Mouse (Mus musculus): Measurements from ENCODE around the gene Nfe2.

- TF ChIP-seq POLR2A (IDR thresholded peaks at IDR 0.05; ENCODE audit: borderline replicate concordance, insufficient read depth, low read length), result no peak
- TF ChIP-seq CTCF (IDR thresholded peaks at IDR 0.05; ENCODE audit: borderline replicate concordance, insufficient read depth, low read depth, low read length), result peak; percentile 52
Observed at GRCm38 (mm10) chr15:103284066-103284465, 25.9 kb upstream of the Nfe2 start.
